Mouse (Mus musculus) stomach, postnatal 0 days (tissue): ENCODE measurements at regions not wholly inside any gene's neighbourhood (a gene's known extent, or its start where the extent isn't known, plus 50 kb on each side); places are given as distances from the start of the nearest gene placed in this dataset.

Experiments
- CTCF ChIP-seq: IDR thresholded peaks from 2 replicates; pipeline ENCODE4 v1.5.1; 2016; ENCODE audit warnings: antibody characterized with exemption, low read depth, mild to moderate bottlenecking, moderate library complexity
- EP300 ChIP-seq: optimal IDR thresholded peaks from 2 replicates; pipeline ENCODE3; 2016; ENCODE audit warnings: antibody characterized with exemption

DNA sequence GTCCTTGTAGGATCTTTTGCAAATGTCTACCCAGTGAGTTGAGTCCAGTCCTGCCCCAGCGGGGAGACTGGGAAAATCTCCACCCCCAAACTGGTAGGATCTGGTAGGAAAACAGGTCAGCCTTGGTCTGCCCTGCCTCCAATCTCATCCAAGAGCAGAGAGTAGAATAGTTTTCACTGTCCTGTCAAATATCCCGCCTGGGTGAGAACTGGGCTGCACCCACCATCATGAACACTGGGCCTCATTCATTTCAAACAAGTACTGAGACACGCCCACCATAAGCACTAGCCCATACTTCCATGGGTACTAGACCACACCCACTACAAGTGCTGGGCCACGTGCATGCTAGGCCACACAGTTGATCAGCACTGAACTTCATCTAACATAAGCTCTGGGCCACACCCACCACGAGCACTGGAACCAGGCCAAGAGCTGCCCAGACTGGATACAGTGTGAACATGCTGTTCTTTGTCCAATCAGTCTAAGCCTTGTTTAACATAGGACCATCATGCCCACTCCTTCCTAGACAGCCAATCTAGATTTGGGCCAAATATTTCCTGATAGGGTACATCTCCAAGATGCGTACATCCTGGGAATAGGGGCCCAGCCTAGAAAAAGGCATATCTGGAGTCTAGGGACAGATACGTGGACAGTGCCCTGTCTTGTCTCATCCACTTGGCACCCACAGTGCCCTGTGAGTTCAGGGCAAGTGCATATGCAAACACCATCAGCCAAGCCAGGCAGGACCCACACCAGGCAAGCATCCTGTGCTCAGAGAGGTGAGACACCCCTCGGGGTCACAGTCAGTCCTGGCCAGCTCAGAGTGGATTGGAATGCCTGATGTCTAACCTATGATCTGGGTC lies 56.2 kb upstream of the Slco4a1 start:
- TF ChIP-seq CTCF (no peak), EP300 (no peak)
